Mouse (Mus musculus) embryonic facial prominence, embryonic 12.5 days (tissue): ENCODE data around the gene Arhgef26. TPM values are rescaled to one million over a fixed set of nuclear protein-coding genes. Genes with fewer than 3 reads are reported as not detected.

Experiments used
- ATAC-seq: fragments of 200-750 bp; cut with Nextera tagmentation; 2 replicates; pipeline ENCODE4 v1.8.0; 2017; ENCODE audit not compliant: insufficient number of reproducible peaks, insufficient read depth, low FRiP score, low TSS enrichment
- H3K27ac ChIP-seq: fragments of 300-500 bp; sonication (generic); 2 replicates; pipeline ENCODE4 v1.5.1; 2016; ENCODE audit warnings: mild to moderate bottlenecking
- H3K27me3 ChIP-seq: fragments of 300-500 bp; sonication (generic); 2 replicates; pipeline ENCODE4 v1.6.1; 2016; ENCODE audit warnings: mild to moderate bottlenecking, moderate library complexity
- H3K36me3 ChIP-seq: fragments of 300-500 bp; sonication (generic); 2 replicates; pipeline ENCODE4 v1.6.1; 2016; ENCODE audit warnings: mild to moderate bottlenecking
- H3K4me1 ChIP-seq: fragments of 300-500 bp; sonication (generic); 2 replicates; pipeline ENCODE4 v1.6.1; 2016
- H3K4me2 ChIP-seq: fragments of 300-500 bp; sonication (generic); replicated peaks from 2 replicates; pipeline ENCODE4 v1.6.1; 2016; ENCODE audit warnings: mild to moderate bottlenecking, moderate library complexity
- H3K4me3 ChIP-seq: fragments of 300-500 bp; sonication (generic); 2 replicates; pipeline ENCODE4 v1.5.1; 2016; ENCODE audit warnings: mild to moderate bottlenecking
- H3K9ac ChIP-seq: fragments of 300-500 bp; sonication (generic); 2 replicates; pipeline ENCODE4 v1.6.1; 2016; ENCODE audit warnings: mild to moderate bottlenecking, moderate library complexity
- H3K9me3 ChIP-seq: fragments of 300-500 bp; sonication (generic); 2 replicates; pipeline ENCODE4 v1.6.1; 2016; ENCODE audit warnings: mild to moderate bottlenecking, moderate library complexity
- WGBS: fragments of 180-500 bp; shearing (Covaris S2); methylation state at CpG from one replicate; pipeline ENCODE4 v1.1.7; 2016; 5-methylcytosine and 5-hydroxymethylcytosine counted together
- polyA plus RNA-seq: library from polyadenylated mRNA; unstranded; fragments of >200 nt; fragmentation: Nextera tagmentation; extraction: Ambion mirVana; gene quantifications from 2 replicates; pipeline ENCODE4 v1.2.1, GENCODE M21; 2016

Gene Arhgef26
- polyA plus RNA-seq, 1 experiment from 2014 or later = 12.5 TPM

DNA sequence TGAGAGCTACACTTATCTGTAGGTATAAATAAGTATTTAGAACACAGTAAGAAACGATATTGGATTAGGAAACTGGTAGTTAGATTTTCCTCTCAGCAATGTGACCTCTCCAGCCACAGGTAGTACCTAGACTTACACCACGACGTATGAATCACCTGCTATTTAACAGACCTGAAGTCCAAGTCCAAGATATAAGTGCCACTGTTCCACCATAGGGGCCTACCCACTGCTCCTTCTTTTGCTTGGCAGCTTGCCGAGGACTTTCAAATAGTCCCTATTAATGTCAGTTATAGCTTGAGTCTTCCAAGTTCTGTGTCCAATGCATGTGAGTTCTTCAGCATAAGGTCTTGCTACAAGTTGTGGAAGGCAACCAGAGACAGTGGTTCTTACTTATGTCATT, 76.8 kb downstream of the Arhgef26 start:
- Histone ChIP-seq H3K36me3 (no peaks in the 10 kb centered on the region), H3K9me3 (no peaks in the 10 kb centered on the region), H3K27ac (no peak overlapping the region), H3K4me2 (no peak overlapping the region), H3K9ac (no peak overlapping the region), H3K4me3 (no peak overlapping the region), H3K4me1 (no peaks in the 10 kb centered on the region), H3K27me3 (no peaks in the 10 kb centered on the region)
- ATAC-seq = no peak
- WGBS = 89% methylated on average over 4 of the region's 4 CpGs

- H3K9me3 ChIP-seq = no peaks in the 10 kb centered on the region
- no peaks in the 10 kb centered on the region for H3K36me3 ChIP-seq
- no peaks in the 10 kb centered on the region for H3K4me1 ChIP-seq
- H3K4me3 ChIP-seq = no peak overlapping the region
- no peaks in the 10 kb centered on the region for H3K27me3 ChIP-seq
- ATAC-seq = no peak
- 89% methylated on average over 6 of the region's 6 CpGs for WGBS
- no peak overlapping the region for H3K27ac ChIP-seq
- no peak overlapping the region for H3K9ac ChIP-seq
- no peak overlapping the region for H3K4me2 ChIP-seq
These were observed 79.3 kb downstream of the Arhgef26 start for GRCm38 (mm10) chr3:62417458-62417857.

DNA sequence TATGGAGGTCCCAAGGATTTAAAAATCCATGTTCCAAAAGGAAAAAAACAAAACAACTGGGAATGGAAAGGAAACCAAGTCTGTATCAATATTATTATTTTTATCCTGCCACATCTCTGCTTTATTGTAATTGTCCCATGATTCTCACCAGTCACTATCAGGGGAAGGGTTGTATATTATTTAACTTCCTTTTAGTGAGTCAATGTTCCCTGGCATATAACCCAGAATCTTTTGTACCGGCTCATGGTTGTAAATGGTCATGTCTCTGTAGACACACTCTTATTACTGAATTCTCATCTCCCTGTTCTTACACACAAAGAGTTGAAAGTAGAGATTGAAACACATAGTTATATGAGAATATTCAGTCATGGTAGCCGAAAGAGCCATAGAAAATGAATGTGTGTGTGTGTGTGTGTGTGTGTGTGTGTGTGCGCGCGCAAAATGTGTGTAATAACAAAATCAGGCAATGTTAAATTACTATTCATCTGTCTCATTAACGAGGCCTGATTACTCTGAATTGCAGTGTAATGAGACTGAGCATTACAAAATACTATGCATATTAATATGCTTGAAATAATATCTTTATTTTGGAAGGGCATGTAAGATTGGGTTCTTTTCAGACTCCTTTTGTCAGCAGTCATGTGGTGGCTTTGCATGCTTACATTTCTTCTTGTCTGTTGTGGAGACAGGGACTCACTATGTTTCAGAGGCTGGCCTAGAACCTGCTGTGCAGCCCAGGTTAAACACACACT, 80.4 kb downstream of the Arhgef26 start:
- 91% methylated on average over 6 of the region's 6 CpGs for WGBS
- Histone ChIP-seq H3K4me1 (no peaks in the 10 kb centered on the region), H3K9ac (no peak overlapping the region), H3K27ac (no peak overlapping the region), H3K27me3 (no peaks in the 10 kb centered on the region), H3K9me3 (no peaks in the 10 kb centered on the region), H3K36me3 (no peaks in the 10 kb centered on the region), H3K4me2 (no peak overlapping the region), H3K4me3 (no peak overlapping the region)
- no peak for ATAC-seq

DNA sequence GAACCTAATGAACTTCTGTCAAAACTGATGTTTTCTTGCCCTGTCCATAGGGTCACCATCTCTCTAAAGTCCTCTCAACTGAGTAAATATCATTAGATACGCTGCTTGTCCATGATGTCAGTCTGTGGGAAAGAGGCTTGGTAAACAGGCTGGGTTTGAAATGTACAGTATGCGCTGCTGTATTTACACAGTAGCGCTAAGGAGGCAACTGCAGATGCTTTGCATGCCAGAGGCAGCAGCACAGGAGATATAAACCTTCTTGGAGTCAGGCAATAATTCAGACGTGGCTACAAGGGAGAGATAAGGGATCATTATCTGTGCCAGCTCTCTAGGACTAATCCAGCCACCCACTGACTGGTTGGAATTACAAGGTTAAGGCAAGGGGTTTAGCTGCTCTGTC, 95.5 kb downstream of the Arhgef26 start:
- no peak overlapping the region for H3K9ac ChIP-seq
- no peaks in the 10 kb centered on the region for H3K27me3 ChIP-seq
- no peaks in the 10 kb centered on the region for H3K4me1 ChIP-seq
- H3K9me3 ChIP-seq = no peaks in the 10 kb centered on the region
- no peak overlapping the region for H3K4me3 ChIP-seq
- no peaks in the 10 kb centered on the region for H3K36me3 ChIP-seq
- no peak for ATAC-seq
- H3K4me2 ChIP-seq = no peak overlapping the region
- 67% methylated on average over 4 of the region's 4 CpGs for WGBS
- no peak overlapping the region for H3K27ac ChIP-seq

DNA sequence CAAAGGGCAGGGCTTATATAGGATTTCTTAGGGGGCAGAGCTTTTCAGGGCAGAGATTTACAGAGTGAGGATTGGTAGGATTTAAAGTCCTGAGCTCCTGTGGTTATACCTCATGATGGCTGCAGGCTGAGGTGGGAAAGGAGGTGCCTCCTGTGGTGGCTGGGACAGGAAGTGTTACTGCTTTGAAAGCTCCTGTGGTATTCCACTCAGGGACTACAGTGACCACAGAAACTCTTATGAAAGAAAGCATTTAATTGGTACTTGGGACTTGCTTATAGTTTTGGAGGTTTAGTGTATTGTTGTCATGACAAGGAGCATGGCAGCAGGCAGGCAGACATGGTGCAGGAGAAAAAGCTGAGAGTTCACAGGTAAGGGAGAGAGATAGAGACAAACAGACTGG, 97.8 kb downstream of the Arhgef26 start:
- H3K9me3 ChIP-seq = no peaks in the 10 kb centered on the region
- H3K4me3 ChIP-seq = no peak overlapping the region
- H3K27ac ChIP-seq = no peak overlapping the region
- no peaks in the 10 kb centered on the region for H3K4me1 ChIP-seq
- H3K9ac ChIP-seq = no peak overlapping the region
- no peak for ATAC-seq
- no peaks in the 10 kb centered on the region for H3K36me3 ChIP-seq
- H3K4me2 ChIP-seq = no peak overlapping the region
- no peaks in the 10 kb centered on the region for H3K27me3 ChIP-seq

- no peak for ATAC-seq
- H3K4me1 ChIP-seq = no peaks in the 10 kb centered on the region
- no peak overlapping the region for H3K4me2 ChIP-seq
- H3K9me3 ChIP-seq = no peaks in the 10 kb centered on the region
- no peaks in the 10 kb centered on the region for H3K36me3 ChIP-seq
- H3K27me3 ChIP-seq = no peaks in the 10 kb centered on the region
- 27% methylated on average over 5 of the region's 5 CpGs for WGBS
- H3K27ac ChIP-seq = no peak overlapping the region
- no peak overlapping the region for H3K9ac ChIP-seq
- no peak overlapping the region for H3K4me3 ChIP-seq
These were observed 102.4 kb downstream of the Arhgef26 start for GRCm38 (mm10) chr3:62440431-62440969.

GRCm38 (mm10) chr3:62443582-62444194, 105.5 kb downstream of the Arhgef26 start:
- no peak overlapping the region for H3K27ac ChIP-seq
- 71% methylated on average over 12 of the region's 12 CpGs for WGBS

DNA sequence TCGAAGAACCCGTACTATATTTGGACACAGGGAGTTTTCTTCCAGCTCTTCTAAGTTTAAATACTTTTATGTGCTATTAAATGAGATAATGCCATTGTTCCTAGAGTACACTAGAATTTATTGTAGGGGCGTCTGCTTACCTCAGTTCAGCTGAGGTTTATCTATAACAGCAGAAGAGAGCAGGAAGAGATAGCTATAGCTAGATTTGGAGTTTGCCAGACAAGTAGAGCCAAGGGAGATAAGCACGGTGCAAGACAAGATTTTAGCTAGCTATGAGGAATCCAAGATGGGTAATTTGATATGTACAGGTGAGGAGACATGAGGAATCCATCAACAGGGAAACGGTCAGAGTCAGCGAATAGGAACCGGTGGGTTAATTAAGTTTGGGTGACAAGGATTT, 108.1 kb downstream of the Arhgef26 start:
- H3K4me2 ChIP-seq = no peak overlapping the region
- no peaks in the 10 kb centered on the region for H3K4me1 ChIP-seq
- WGBS = 81% methylated on average over 7 of the region's 7 CpGs
- H3K9me3 ChIP-seq = no peaks in the 10 kb centered on the region
- H3K27me3 ChIP-seq = no peaks in the 10 kb centered on the region
- H3K9ac ChIP-seq = no peak overlapping the region
- ATAC-seq = no peak
- no peak overlapping the region for H3K27ac ChIP-seq
- H3K36me3 ChIP-seq = no peaks in the 10 kb centered on the region
- no peak overlapping the region for H3K4me3 ChIP-seq

More at GRCm38 (mm10) chr3:62443582-62444194, 105.5 kb downstream of the Arhgef26 start:
- Histone ChIP-seq H3K36me3 (no peaks in the 10 kb centered on the region), H3K9ac (no peak overlapping the region), H3K27me3 (no peaks in the 10 kb centered on the region), H3K9me3 (no peaks in the 10 kb centered on the region), H3K4me1 (no peaks in the 10 kb centered on the region), H3K4me3 (no peak overlapping the region), H3K4me2 (no peak overlapping the region)
- no peak for ATAC-seq

DNA sequence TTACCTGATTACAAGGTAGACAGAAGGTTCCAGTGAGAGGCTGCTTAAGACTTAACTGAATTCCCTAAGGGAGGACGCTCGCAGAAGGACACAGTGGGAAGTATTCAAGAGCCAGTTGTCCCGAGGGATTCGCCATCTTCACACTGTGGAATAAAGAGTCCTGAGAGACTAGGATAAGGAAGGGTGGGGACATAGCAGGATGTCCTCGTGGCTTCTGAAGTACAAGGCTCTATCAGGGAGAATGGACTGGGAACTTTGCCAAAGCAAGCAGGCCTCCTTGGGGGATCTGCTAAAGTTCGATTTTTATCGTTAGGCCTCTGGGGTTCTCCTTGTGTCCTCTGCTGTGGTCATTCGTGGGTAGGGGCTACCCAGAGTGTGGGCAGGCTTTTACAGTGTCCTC, 109.0 kb downstream of the Arhgef26 start:
- no peaks in the 10 kb centered on the region for H3K27me3 ChIP-seq
- H3K9ac ChIP-seq = no peak overlapping the region
- H3K4me2 ChIP-seq = no peak overlapping the region
- H3K4me3 ChIP-seq = no peak overlapping the region
- no peak overlapping the region for H3K27ac ChIP-seq
- no peaks in the 10 kb centered on the region for H3K4me1 ChIP-seq
- ATAC-seq = no peak
- H3K9me3 ChIP-seq = no peaks in the 10 kb centered on the region
- no peaks in the 10 kb centered on the region for H3K36me3 ChIP-seq
- WGBS = 83% methylated on average over 8 of the region's 8 CpGs

GRCm38 (mm10) chr3:62449871-62450496, 111.8 kb downstream of the Arhgef26 start:
- H3K27ac ChIP-seq = no peak overlapping the region
- 88% methylated on average over 4 of the region's 4 CpGs for WGBS

DNA sequence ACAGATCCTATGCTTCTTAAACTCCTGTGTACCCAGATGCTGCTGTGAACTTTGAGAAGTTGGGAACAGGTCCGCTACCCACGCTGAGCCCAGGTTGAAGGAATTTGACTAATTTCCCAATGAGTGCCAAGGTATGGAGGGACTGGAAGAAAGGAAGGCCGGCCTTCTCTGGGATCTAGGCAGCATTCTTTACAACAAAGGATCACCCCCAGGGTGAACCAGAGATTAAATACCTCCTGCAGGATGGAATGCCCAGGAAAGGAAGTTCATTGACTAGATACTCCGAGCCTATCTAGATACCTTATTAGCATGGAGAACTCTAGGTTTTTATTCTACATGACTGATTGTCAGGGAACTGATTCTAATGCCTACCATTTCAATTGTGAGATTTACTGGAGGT, 114.8 kb downstream of the Arhgef26 start:
- H3K9me3 ChIP-seq = no peaks in the 10 kb centered on the region
- H3K9ac ChIP-seq = no peak overlapping the region
- no peak overlapping the region for H3K4me3 ChIP-seq
- 0 out of 2 replicates have a peak, but pooled peaks cover 4% of the 10 kb centered on the region for H3K4me1 ChIP-seq
- H3K27me3 ChIP-seq = no peaks in the 10 kb centered on the region
- ATAC-seq = no peak
- WGBS = 42% methylated on average over 4 of the region's 4 CpGs
- no peaks in the 10 kb centered on the region for H3K36me3 ChIP-seq
- H3K4me2 ChIP-seq = no peak overlapping the region
- H3K27ac ChIP-seq = no peak overlapping the region

More at GRCm38 (mm10) chr3:62449871-62450496, 111.8 kb downstream of the Arhgef26 start:
- H3K4me3 ChIP-seq = no peak overlapping the region
- no peak overlapping the region for H3K9ac ChIP-seq
- no peaks in the 10 kb centered on the region for H3K9me3 ChIP-seq
- H3K4me2 ChIP-seq = no peak overlapping the region
- no peaks in the 10 kb centered on the region for H3K27me3 ChIP-seq
- ATAC-seq = no peak
- no peaks in the 10 kb centered on the region for H3K36me3 ChIP-seq
- H3K4me1 ChIP-seq = no peaks in the 10 kb centered on the region

DNA sequence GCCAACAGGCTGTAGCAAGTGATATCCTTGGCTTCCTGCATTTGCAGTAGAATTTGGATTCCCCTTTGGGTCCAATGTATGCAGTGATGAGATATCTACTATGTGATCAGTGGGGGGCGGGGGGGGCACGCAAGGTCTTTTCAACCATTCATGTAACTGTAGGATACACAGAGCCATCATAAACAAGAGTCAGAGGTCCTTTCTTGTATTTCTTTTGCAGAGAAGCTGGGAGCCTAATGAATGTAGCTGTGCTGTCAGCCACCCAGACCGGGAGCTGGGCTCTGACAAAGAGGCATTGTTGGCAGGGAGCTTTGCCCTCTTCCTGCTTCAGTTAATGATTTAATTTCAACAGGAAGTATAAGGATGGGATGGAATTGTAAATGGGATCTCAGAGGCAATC, 116.0 kb downstream of the Arhgef26 start:
- 18% methylated on average over 3 of the region's 3 CpGs for WGBS
- no peak for ATAC-seq

More for the DNA sequence above, 116.0 kb downstream of the Arhgef26 start:
- H3K4me1 ChIP-seq = 0 out of 2 replicates have a peak, but pooled peaks cover 4% of the 10 kb centered on the region
- no peaks in the 10 kb centered on the region for H3K9me3 ChIP-seq
- no peaks in the 10 kb centered on the region for H3K27me3 ChIP-seq
- no peak overlapping the region for H3K9ac ChIP-seq
- no peak overlapping the region for H3K4me3 ChIP-seq
- H3K36me3 ChIP-seq = no peaks in the 10 kb centered on the region
- 0 out of 2 replicates have a peak overlapping the region, but pooled peaks have one; percentile 30 for H3K27ac ChIP-seq
- H3K4me2 ChIP-seq = no peak overlapping the region
